Mouse (Mus musculus): ENCODE measurements around the gene Olfr403. TPM values are rescaled to one million over a fixed set of nuclear protein-coding genes. Genes with fewer than 3 reads are reported as not detected.
"Not testable (repeated sequence)": the region's sequence is repeated elsewhere in the genome, so short reads cannot be mapped to it uniquely, and the experiment has no call there.

The Olfr403 gene
- polyA plus RNA-seq (2015; fragmentation: Nextera tagmentation; extraction: Ambion mirVana): not detected in 2 replicates

DNA sequence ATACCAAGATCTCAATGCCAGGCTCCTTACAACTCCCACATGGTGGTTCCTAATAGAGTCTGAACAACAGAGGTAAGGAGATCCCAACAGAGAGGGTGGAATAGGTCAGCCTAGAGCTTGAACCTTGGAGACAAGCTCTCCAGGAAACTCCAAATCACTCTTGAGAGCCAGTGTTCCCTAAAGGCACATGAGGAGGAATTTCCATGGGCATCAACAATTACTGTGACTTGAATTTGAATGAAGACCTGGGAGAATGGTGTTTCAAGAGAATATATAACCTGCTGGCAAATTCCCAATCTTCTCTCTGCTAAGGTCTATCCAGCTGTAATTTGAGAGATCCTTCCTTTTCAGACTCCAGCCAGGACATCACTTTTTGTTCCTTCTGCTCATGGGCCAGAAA lies at the start of gene Olfr403:
TSS of gene Olfr403 (plus strand) at position 301 of the 400 bp plus-strand sequence.
- H3K27me3 ChIP-seq: no peaks in the 10 kb centered on the region
- ATAC-seq (ENCODE audit: insufficient number of reproducible peaks, low FRiP score, low TSS enrichment, low read depth): no peak
- H3K27ac ChIP-seq: no peak within 1 kb of the TSS
- no peak within 1 kb of the TSS for H3K4me2 ChIP-seq
- no peak within 1 kb of the TSS for H3K4me3 ChIP-seq
- H3K36me3 ChIP-seq: no peaks in the 10 kb centered on the region
- H3K9ac ChIP-seq: no peak within 1 kb of the TSS
- 0 out of 2 replicates have a peak, but pooled peaks cover under 1% of the 10 kb centered on the region for H3K9me3 ChIP-seq
- no peaks in the 10 kb centered on the region for H3K4me1 ChIP-seq

DNA sequence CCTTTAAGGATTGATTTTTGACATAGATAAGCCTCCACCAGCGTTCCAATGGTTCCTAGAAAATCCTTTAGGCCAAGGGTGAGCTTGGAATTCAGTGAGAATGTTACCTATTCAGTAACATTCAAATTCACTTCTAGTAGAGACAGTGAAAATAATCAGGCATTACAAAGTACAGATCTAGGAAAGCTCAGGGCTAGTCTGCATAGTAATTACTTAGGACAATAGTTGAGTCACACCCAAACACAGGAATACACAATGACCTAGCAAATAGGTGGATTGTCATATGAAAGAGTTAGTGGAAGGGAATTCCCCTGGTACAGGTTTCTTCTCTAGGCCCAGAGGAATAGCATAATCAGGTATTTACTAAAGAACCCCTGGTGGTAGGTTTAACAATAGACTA lies 46.0 kb upstream of the Olfr403 start:
- not testable (repeated sequence) for H3K4me2 ChIP-seq; H3K9ac ChIP-seq; H3K27ac ChIP-seq; H3K27me3 ChIP-seq; H3K36me3 ChIP-seq; H3K4me3 ChIP-seq; H3K4me1 ChIP-seq; ATAC-seq (ENCODE audit: insufficient number of reproducible peaks, low FRiP score, low TSS enrichment, low read depth)
- H3K9me3 ChIP-seq: peaks cover 13% of the 10 kb centered on the region
- 22% methylated on average over 1 of the region's 1 CpGs for WGBS

DNA sequence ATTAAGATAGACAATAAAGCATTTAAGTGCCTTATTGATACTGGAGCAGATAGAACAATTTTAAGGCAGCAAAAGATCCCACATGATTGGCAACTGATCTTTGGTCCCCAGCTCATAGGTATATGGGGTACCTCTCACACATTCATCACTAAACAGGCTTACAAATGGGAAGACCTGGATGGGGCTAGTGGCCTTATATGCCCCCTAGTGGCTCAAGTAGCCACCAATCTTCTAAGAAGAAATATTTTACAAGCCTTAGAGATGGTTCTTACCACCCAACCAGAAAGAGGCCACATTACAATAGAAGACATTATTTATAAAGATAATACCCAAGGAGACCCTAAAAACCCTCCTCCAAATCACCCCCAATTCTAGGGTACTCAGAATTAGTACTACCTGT lies 40.2 kb upstream of the Olfr403 start:
- Histone ChIP-seq H3K4me2 (no peak overlapping the region), H3K4me3 (no peak overlapping the region), H3K4me1 (no peaks in the 10 kb centered on the region), H3K27ac (no peak overlapping the region), H3K9me3 (peaks cover 9% of the 10 kb centered on the region; the same call in 1 of the 2 replicates), H3K27me3 (no peaks in the 10 kb centered on the region), H3K9ac (no peak overlapping the region), H3K36me3 (no peaks in the 10 kb centered on the region)
- no peak for ATAC-seq (ENCODE audit: insufficient number of reproducible peaks, low FRiP score, low TSS enrichment, low read depth)

DNA sequence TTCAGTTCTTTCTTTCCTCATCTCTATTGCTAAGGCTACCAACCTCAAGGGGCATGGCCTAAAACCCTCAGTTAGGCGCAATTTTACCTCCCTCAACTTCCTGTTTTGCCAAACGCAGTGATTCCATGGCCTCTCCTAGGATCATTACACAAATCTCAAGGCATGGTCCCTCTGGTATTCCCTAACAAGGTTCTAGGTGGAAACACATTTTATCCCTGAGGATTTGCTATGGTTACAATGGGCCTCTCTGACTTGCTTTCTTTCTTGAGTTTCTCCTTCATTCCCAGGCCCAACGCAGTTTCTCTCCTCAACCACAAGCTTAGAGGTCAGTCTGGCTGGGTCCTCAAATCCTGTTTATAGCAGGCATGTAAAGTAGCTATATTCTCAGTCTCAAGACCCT lies 32.8 kb upstream of the Olfr403 start, which contains the start of gene Olfr402:
TSS of gene Olfr402 (plus strand) at position 301 of the 400 bp plus-strand sequence.
- Histone ChIP-seq H3K36me3 (no peaks in the 10 kb centered on the region), H3K4me1 (no peaks in the 10 kb centered on the region), H3K4me3 (no peak within 1 kb of the TSS), H3K9ac (no peak within 1 kb of the TSS), H3K9me3 (0 out of 2 replicates have a peak, but pooled peaks cover 4% of the 10 kb centered on the region), H3K4me2 (no peak within 1 kb of the TSS), H3K27me3 (no peaks in the 10 kb centered on the region), H3K27ac (no peak within 1 kb of the TSS)
- no peak for ATAC-seq (ENCODE audit: insufficient number of reproducible peaks, low FRiP score, low TSS enrichment, low read depth)
- 59% methylated on average over 3 of the region's 3 CpGs for WGBS

DNA sequence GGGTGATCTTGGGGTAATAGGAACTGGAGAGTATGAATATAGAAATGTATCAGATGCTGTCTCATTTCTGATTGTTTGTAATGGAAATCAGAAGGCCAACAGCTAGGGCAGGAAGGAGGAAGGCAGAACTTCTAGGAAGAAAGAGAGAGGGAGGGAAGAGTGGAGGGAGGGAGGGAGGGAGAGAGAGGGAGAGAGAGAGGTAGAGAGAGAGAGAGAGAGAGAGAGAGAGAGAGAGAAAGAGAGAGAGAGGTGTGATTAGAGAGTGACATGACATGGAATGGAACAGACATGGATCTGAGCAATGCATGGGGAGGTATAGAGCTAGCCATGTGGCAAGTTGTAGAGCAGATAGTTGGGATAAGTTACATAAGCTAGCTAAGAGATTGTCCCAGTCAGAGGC lies 17.3 kb upstream of the Olfr403 start:
- H3K36me3 ChIP-seq: no peaks in the 10 kb centered on the region
- H3K9ac ChIP-seq: no peak overlapping the region
- H3K27me3 ChIP-seq: no peaks in the 10 kb centered on the region
- no peak for ATAC-seq (ENCODE audit: insufficient number of reproducible peaks, low FRiP score, low TSS enrichment, low read depth)
- no peak overlapping the region for H3K4me2 ChIP-seq
- H3K4me1 ChIP-seq: no peaks in the 10 kb centered on the region
- no peak overlapping the region for H3K27ac ChIP-seq
- H3K9me3 ChIP-seq: no peaks in the 10 kb centered on the region
- no peak overlapping the region for H3K4me3 ChIP-seq

DNA sequence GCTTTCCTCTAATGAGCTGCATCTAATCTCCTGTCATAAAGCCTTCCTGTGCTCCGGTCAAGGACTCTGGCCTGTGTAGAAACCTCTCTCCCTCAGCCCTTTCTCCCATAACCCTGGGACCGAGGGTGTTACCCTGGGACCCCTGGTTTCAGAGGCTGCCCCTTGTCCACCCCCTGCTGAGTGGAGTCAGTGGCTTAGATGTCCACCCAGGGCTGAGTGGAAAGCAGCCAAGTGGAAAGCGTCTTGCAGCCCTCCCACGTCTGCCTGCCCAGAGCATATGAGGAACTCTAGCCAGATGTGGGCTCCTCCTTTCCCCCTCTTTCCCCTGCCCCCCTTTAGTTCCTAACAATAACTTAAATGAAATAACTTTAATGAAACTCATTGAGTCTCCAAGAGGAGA lies 2.9 kb upstream of the Olfr403 start:
- Histone ChIP-seq H3K27me3 (no peaks in the 10 kb centered on the region), H3K9ac (no peak overlapping the region), H3K4me3 (no peak overlapping the region), H3K27ac (no peak overlapping the region), H3K4me1 (no peaks in the 10 kb centered on the region), H3K36me3 (no peaks in the 10 kb centered on the region), H3K4me2 (no peak overlapping the region), H3K9me3 (no peaks in the 10 kb centered on the region)
- ATAC-seq (ENCODE audit: insufficient number of reproducible peaks, low FRiP score, low TSS enrichment, low read depth): no peak
- WGBS: 83% methylated on average over 4 of the region's 4 CpGs

DNA sequence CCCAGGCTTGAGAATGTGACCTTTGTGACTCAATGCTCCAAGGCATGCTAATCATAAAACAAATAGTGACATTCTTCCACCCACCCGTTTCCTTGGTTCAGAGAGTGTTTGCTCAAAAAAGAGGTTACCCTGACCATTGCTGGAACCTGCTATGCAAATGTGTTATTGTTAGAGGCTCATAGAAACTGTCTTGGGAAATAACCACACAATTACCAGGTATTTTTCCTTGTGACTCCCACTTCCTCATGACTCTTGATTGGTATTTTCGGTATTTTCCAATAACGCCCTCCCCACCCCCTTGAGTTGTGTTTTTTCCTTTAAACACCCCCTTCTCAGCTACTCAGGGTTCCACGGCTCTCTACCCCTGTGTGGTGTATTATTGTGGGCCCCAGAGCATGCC lies 2.3 kb upstream of the Olfr403 start:
- no peaks in the 10 kb centered on the region for H3K4me1 ChIP-seq
- H3K36me3 ChIP-seq: no peaks in the 10 kb centered on the region
- ATAC-seq (ENCODE audit: insufficient number of reproducible peaks, low FRiP score, low TSS enrichment, low read depth): no peak
- no peak overlapping the region for H3K4me3 ChIP-seq
- no peaks in the 10 kb centered on the region for H3K9me3 ChIP-seq
- no peak overlapping the region for H3K4me2 ChIP-seq
- no peak overlapping the region for H3K9ac ChIP-seq
- no peaks in the 10 kb centered on the region for H3K27me3 ChIP-seq
- 75% methylated on average over 4 of the region's 4 CpGs for WGBS
- no peak overlapping the region for H3K27ac ChIP-seq

DNA sequence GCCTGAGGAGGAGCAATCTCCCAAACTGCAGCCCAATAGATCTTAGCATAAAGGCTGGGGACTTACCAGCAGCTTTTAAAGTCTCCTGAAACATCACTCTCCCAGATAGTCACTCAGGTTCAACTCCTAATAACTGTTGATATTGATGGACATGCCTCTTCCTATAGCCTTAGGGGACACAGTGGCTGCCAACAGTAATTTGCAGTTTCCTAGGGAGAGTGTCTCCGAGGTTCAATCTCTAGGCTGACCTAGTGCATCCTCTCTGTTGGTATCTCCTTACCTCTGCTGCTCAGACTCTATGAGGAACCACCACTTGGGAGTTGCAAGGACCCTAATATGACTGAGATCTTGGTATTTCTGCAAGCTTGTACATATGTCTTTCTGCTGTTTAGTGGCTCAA lies 25.2 kb downstream of the Olfr403 start, which contains the start of gene Olfr43:
TSS of gene Olfr43 (minus strand) at position 101 of the 400 bp plus-strand sequence.
- H3K4me3 ChIP-seq: no peak within 1 kb of the TSS
- no peaks in the 10 kb centered on the region for H3K36me3 ChIP-seq

DNA sequence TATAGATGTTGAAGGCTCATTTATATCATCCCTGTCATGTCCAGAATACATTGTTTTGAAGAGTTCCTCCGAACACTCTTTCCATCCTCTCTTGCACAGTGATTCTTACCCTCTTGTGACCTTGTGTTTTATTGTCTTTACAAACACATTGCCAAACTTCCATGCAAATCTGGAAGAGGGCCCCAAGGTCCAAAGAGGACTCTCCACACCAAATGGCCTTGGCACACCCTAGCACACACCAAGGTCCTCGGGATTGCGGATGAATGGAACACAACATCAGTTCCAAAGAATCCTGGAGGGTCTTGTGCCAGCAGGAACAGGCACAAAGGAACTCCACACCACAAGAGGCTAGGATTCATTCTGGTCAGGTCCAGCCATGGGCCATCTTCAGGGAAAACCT lies 55.2 kb downstream of the Olfr403 start:
- H3K9ac ChIP-seq: no peak overlapping the region
- 85% methylated on average over 3 of the region's 3 CpGs for WGBS
- no peak overlapping the region for H3K27ac ChIP-seq
- no peak for ATAC-seq (ENCODE audit: insufficient number of reproducible peaks, low FRiP score, low TSS enrichment, low read depth)
- H3K4me2 ChIP-seq: no peak overlapping the region
- H3K4me1 ChIP-seq: no peaks in the 10 kb centered on the region
- H3K27me3 ChIP-seq: no peaks in the 10 kb centered on the region
- no peaks in the 10 kb centered on the region for H3K36me3 ChIP-seq
- H3K9me3 ChIP-seq: no peaks in the 10 kb centered on the region
- no peak overlapping the region for H3K4me3 ChIP-seq

More for the DNA sequence above, 25.2 kb downstream of the Olfr403 start, which contains the start of gene Olfr43:
- H3K4me2 ChIP-seq: no peak within 1 kb of the TSS
- 42% methylated on average over 1 of the region's 1 CpGs for WGBS
- no peaks in the 10 kb centered on the region for H3K4me1 ChIP-seq
- no peaks in the 10 kb centered on the region for H3K9me3 ChIP-seq
- no peak for ATAC-seq (ENCODE audit: insufficient number of reproducible peaks, low FRiP score, low TSS enrichment, low read depth)
- H3K9ac ChIP-seq: no peak within 1 kb of the TSS
- no peak within 1 kb of the TSS for H3K27ac ChIP-seq
- no peaks in the 10 kb centered on the region for H3K27me3 ChIP-seq

Other genes starting within 250 kb of the Olfr403 start
- gene Olfr23, start 249.6 kb upstream of the Olfr403 start, polyA plus RNA-seq (2015; fragmentation: Nextera tagmentation; extraction: Ambion mirVana): not detected in 2 replicates
- gene Olfr397, start 225.4 kb upstream of the Olfr403 start, polyA plus RNA-seq (2015; fragmentation: Nextera tagmentation; extraction: Ambion mirVana): not detected in 2 replicates
- gene Olfr398, start 195.8 kb upstream of the Olfr403 start, polyA plus RNA-seq (2015; fragmentation: Nextera tagmentation; extraction: Ambion mirVana): not detected in 2 replicates
- gene Olfr139, start 129.7 kb upstream of the Olfr403 start, polyA plus RNA-seq (2015; fragmentation: Nextera tagmentation; extraction: Ambion mirVana): not detected in 2 replicates
- not detected in 2 replicates for gene Olfr399, start 129.6 kb upstream of the Olfr403 start, polyA plus RNA-seq (2015; fragmentation: Nextera tagmentation; extraction: Ambion mirVana)
- gene Zfp616, start 116.3 kb upstream of the Olfr403 start, polyA plus RNA-seq (2015; fragmentation: Nextera tagmentation; extraction: Ambion mirVana): not detected in 2 replicates
- not detected in 2 replicates for gene Olfr401, start 72.5 kb upstream of the Olfr403 start, polyA plus RNA-seq (2015; fragmentation: Nextera tagmentation; extraction: Ambion mirVana)
- not detected in 2 replicates for gene Olfr402, start 32.7 kb upstream of the Olfr403 start, polyA plus RNA-seq (2015; fragmentation: Nextera tagmentation; extraction: Ambion mirVana)
- gene Olfr43, start 25.1 kb downstream of the Olfr403 start, polyA plus RNA-seq (2015; fragmentation: Nextera tagmentation; extraction: Ambion mirVana): not detected in 2 replicates
- not detected in 2 replicates for gene Olfr406, start 73.6 kb downstream of the Olfr403 start, polyA plus RNA-seq (2015; fragmentation: Nextera tagmentation; extraction: Ambion mirVana)
- gene Olfr59, start 97.5 kb downstream of the Olfr403 start, polyA plus RNA-seq (2015; fragmentation: Nextera tagmentation; extraction: Ambion mirVana): not detected in 2 replicates
- gene Olfr410, start 151.8 kb downstream of the Olfr403 start, polyA plus RNA-seq (2015; fragmentation: Nextera tagmentation; extraction: Ambion mirVana): not detected in 2 replicates
- not detected in 2 replicates for gene Olfr411, start 166.4 kb downstream of the Olfr403 start, polyA plus RNA-seq (2015; fragmentation: Nextera tagmentation; extraction: Ambion mirVana)
- gene Olfr412, start 175.8 kb downstream of the Olfr403 start, polyA plus RNA-seq (2015; fragmentation: Nextera tagmentation; extraction: Ambion mirVana): not detected in 2 replicates